Mouse (Mus musculus): ENCODE data around the gene Bckdha. TPM values are rescaled to one million over a fixed set of nuclear protein-coding genes. Genes with fewer than 3 reads are reported as not detected.

Gene Bckdha
- polyA plus RNA-seq, 1 experiment from 2014 or later, result 59.2 TPM

- peak; percentile 93 for ATAC-seq (ENCODE audit: insufficient number of reproducible peaks, insufficient read depth, low FRiP score, low TSS enrichment)
- Histone ChIP-seq H3K4me1 (peaks cover 11% of the 10 kb centered on the region; the same call in 1 of the 2 replicates), H3K36me3 (0 out of 2 replicates have a peak, but pooled peaks cover 4% of the 10 kb centered on the region), H3K9ac (peak within 1 kb of the TSS; percentile 42; the same call in 1 of the 2 replicates), H3K9me3 (no peaks in the 10 kb centered on the region), H3K27ac (peak within 1 kb of the TSS; percentile 92), H3K27me3 (peaks cover 18% of the 10 kb centered on the region), H3K4me3 (peak within 1 kb of the TSS; percentile 56), H3K4me2 (replicated peaks) (peak within 1 kb of the TSS; percentile 56)
- under 1% methylated on average over 46 of the region's 46 CpGs for WGBS
Observed at GRCm38 (mm10) chr7:25680514-25681258, 21.9 kb upstream of the Bckdha start, which contains the start of gene B9d2. Gene B9d2 (plus strand): TSS chr7:25680780.

GRCm38 (mm10) chr7:25679971-25680370 lies 21.2 kb upstream of the Bckdha start:
- WGBS, result 11% methylated on average over 6 of the region's 6 CpGs
- H3K27me3 ChIP-seq, result peaks cover 19% of the 10 kb centered on the region
- peak overlapping the region; percentile 56 for H3K4me2 ChIP-seq (replicated peaks)
- H3K4me3 ChIP-seq, result peak overlapping the region; percentile 56
- ATAC-seq (ENCODE audit: insufficient number of reproducible peaks, insufficient read depth, low FRiP score, low TSS enrichment), result no peak
- H3K4me1 ChIP-seq, result peaks cover 11% of the 10 kb centered on the region; the same call in 1 of the 2 replicates
- H3K9me3 ChIP-seq, result no peaks in the 10 kb centered on the region
- H3K36me3 ChIP-seq, result 0 out of 2 replicates have a peak, but pooled peaks cover 4% of the 10 kb centered on the region
- H3K27ac ChIP-seq, result peak overlapping the region; percentile 92; the same call in 1 of the 2 replicates
- peak overlapping the region; percentile 24; the same call in 1 of the 2 replicates for H3K9ac ChIP-seq

- Histone ChIP-seq H3K27me3 (peaks cover 40% of the 10 kb centered on the region), H3K9me3 (no peaks in the 10 kb centered on the region), H3K4me3 (no peak overlapping the region), H3K36me3 (no peaks in the 10 kb centered on the region), H3K4me2 (replicated peaks) (no peak overlapping the region), H3K9ac (no peak overlapping the region), H3K27ac (no peak overlapping the region), H3K4me1 (peaks cover 11% of the 10 kb centered on the region; the same call in 1 of the 2 replicates)
- 90% methylated on average over 7 of the region's 7 CpGs for WGBS
- ATAC-seq (ENCODE audit: insufficient number of reproducible peaks, insufficient read depth, low FRiP score, low TSS enrichment), result no peak
Observed at GRCm38 (mm10) chr7:25677013-25677412, 18.2 kb upstream of the Bckdha start.

GRCm38 (mm10) chr7:25676085-25676781 lies 17.5 kb upstream of the Bckdha start:
- Histone ChIP-seq H3K27me3 (peaks cover 40% of the 10 kb centered on the region), H3K4me2 (replicated peaks) (no peak overlapping the region), H3K4me3 (no peak overlapping the region), H3K9me3 (no peaks in the 10 kb centered on the region), H3K9ac (no peak overlapping the region), H3K36me3 (no peaks in the 10 kb centered on the region), H3K27ac (no peak overlapping the region), H3K4me1 (peaks cover 8% of the 10 kb centered on the region; the same call in 1 of the 2 replicates)
- no peak for ATAC-seq (ENCODE audit: insufficient number of reproducible peaks, insufficient read depth, low FRiP score, low TSS enrichment)
- WGBS, result 81% methylated on average over 15 of the region's 15 CpGs

- no peak for ATAC-seq (ENCODE audit: insufficient number of reproducible peaks, insufficient read depth, low FRiP score, low TSS enrichment)
- Histone ChIP-seq H3K27ac (no peak overlapping the region), H3K9ac (no peak overlapping the region), H3K27me3 (peaks cover 40% of the 10 kb centered on the region), H3K4me3 (0 out of 2 replicates have a peak overlapping the region, but pooled peaks have one; percentile 25), H3K4me1 (0 out of 2 replicates have a peak, but pooled peaks cover 5% of the 10 kb centered on the region), H3K36me3 (no peaks in the 10 kb centered on the region), H3K9me3 (no peaks in the 10 kb centered on the region), H3K4me2 (replicated peaks) (no peak overlapping the region)
- 38% methylated on average over 6 of the region's 6 CpGs for WGBS
Observed at GRCm38 (mm10) chr7:25675405-25675804, 16.6 kb upstream of the Bckdha start.

- 2% methylated on average over 29 of the region's 29 CpGs for WGBS
- H3K4me3 ChIP-seq, result peak within 1 kb of the TSS; percentile 25
- no peaks in the 10 kb centered on the region for H3K4me1 ChIP-seq
- no peaks in the 10 kb centered on the region for H3K9me3 ChIP-seq
- H3K9ac ChIP-seq, result no peak within 1 kb of the TSS
- ATAC-seq (ENCODE audit: insufficient number of reproducible peaks, insufficient read depth, low FRiP score, low TSS enrichment), result no peak
- no peak within 1 kb of the TSS for H3K27ac ChIP-seq
- no peaks in the 10 kb centered on the region for H3K36me3 ChIP-seq
- H3K4me2 ChIP-seq (replicated peaks), result peak within 1 kb of the TSS; percentile 53
- H3K27me3 ChIP-seq, result peaks cover 40% of the 10 kb centered on the region
Observed at GRCm38 (mm10) chr7:25674719-25675300, 16.0 kb upstream of the Bckdha start, which contains the start of gene Tmem91. Gene Tmem91 (minus strand): TSS chr7:25675166.

- H3K4me2 ChIP-seq (replicated peaks), result peak overlapping the region; percentile 53; the same call in 1 of the 2 replicates
- 0 out of 2 replicates have a peak, but pooled peaks cover 2% of the 10 kb centered on the region for H3K36me3 ChIP-seq
- no peak overlapping the region for H3K27ac ChIP-seq
- no peak overlapping the region for H3K9ac ChIP-seq
- no peaks in the 10 kb centered on the region for H3K4me1 ChIP-seq
- H3K27me3 ChIP-seq, result peaks cover 40% of the 10 kb centered on the region
- WGBS, result 33% methylated on average over 9 of the region's 9 CpGs
- no peaks in the 10 kb centered on the region for H3K9me3 ChIP-seq
- peak overlapping the region; percentile 25 for H3K4me3 ChIP-seq
- ATAC-seq (ENCODE audit: insufficient number of reproducible peaks, insufficient read depth, low FRiP score, low TSS enrichment), result no peak
Observed at GRCm38 (mm10) chr7:25674297-25674696, 15.5 kb upstream of the Bckdha start.

- H3K9ac ChIP-seq, result no peak overlapping the region
- no peak for ATAC-seq (ENCODE audit: insufficient number of reproducible peaks, insufficient read depth, low FRiP score, low TSS enrichment)
- WGBS, result 51% methylated on average over 4 of the region's 4 CpGs
Observed at GRCm38 (mm10) chr7:25672442-25672841, 13.7 kb upstream of the Bckdha start.

GRCm38 (mm10) chr7:25671686-25672085 lies 12.9 kb upstream of the Bckdha start:
- WGBS, result 78% methylated on average over 2 of the region's 2 CpGs
- H3K4me2 ChIP-seq (replicated peaks), result no peak overlapping the region
- no peaks in the 10 kb centered on the region for H3K9me3 ChIP-seq
- H3K4me1 ChIP-seq, result no peaks in the 10 kb centered on the region
- H3K36me3 ChIP-seq, result peaks cover 26% of the 10 kb centered on the region
- no peak overlapping the region for H3K27ac ChIP-seq
- H3K27me3 ChIP-seq, result peaks cover 35% of the 10 kb centered on the region
- H3K4me3 ChIP-seq, result no peak overlapping the region
- no peak for ATAC-seq (ENCODE audit: insufficient number of reproducible peaks, insufficient read depth, low FRiP score, low TSS enrichment)
- H3K9ac ChIP-seq, result no peak overlapping the region

More at GRCm38 (mm10) chr7:25672442-25672841, 13.7 kb upstream of the Bckdha start:
- Histone ChIP-seq H3K4me1 (no peaks in the 10 kb centered on the region), H3K4me2 (replicated peaks) (no peak overlapping the region), H3K36me3 (peaks cover 21% of the 10 kb centered on the region; the same call in 1 of the 2 replicates), H3K4me3 (no peak overlapping the region), H3K27ac (no peak overlapping the region), H3K27me3 (peaks cover 35% of the 10 kb centered on the region), H3K9me3 (no peaks in the 10 kb centered on the region)

GRCm38 (mm10) chr7:25670096-25670495 lies 11.3 kb upstream of the Bckdha start:
- WGBS, result 94% methylated on average over 4 of the region's 4 CpGs
- no peak overlapping the region for H3K4me2 ChIP-seq (replicated peaks)
- H3K4me1 ChIP-seq, result no peaks in the 10 kb centered on the region
- no peak for ATAC-seq (ENCODE audit: insufficient number of reproducible peaks, insufficient read depth, low FRiP score, low TSS enrichment)
- no peak overlapping the region for H3K27ac ChIP-seq
- H3K4me3 ChIP-seq, result no peak overlapping the region
- H3K9me3 ChIP-seq, result no peaks in the 10 kb centered on the region
- peaks cover 38% of the 10 kb centered on the region for H3K36me3 ChIP-seq
- peaks cover 22% of the 10 kb centered on the region for H3K27me3 ChIP-seq
- no peak overlapping the region for H3K9ac ChIP-seq

GRCm38 (mm10) chr7:25669631-25670030 lies 10.8 kb upstream of the Bckdha start:
- ATAC-seq (ENCODE audit: insufficient number of reproducible peaks, insufficient read depth, low FRiP score, low TSS enrichment), result no peak
- no peaks in the 10 kb centered on the region for H3K9me3 ChIP-seq
- H3K4me3 ChIP-seq, result no peak overlapping the region
- H3K4me2 ChIP-seq (replicated peaks), result no peak overlapping the region
- peaks cover 38% of the 10 kb centered on the region for H3K36me3 ChIP-seq
- no peak overlapping the region for H3K27ac ChIP-seq
- 82% methylated on average over 9 of the region's 9 CpGs for WGBS
- H3K27me3 ChIP-seq, result peaks cover 17% of the 10 kb centered on the region
- H3K9ac ChIP-seq, result no peak overlapping the region
- no peaks in the 10 kb centered on the region for H3K4me1 ChIP-seq

All from embryonic facial prominence, embryonic 12.5 days (tissue).